Mouse (Mus musculus) embryonic facial prominence, embryonic 11.5 days (tissue): ENCODE measurements around the gene Traf4. TPM values are rescaled to one million over a fixed set of nuclear protein-coding genes. Genes with fewer than 3 reads are reported as not detected.
A peak's percentile ranks its signal among the peaks of the same experiment; 100 is the strongest.

Experiments
- ATAC-seq: fragments of 200-750 bp; cut with Nextera tagmentation; replicated peaks from 2 replicates; pipeline ENCODE4 v1.8.0; 2017; ENCODE audit warnings: low read depth; ENCODE audit not compliant: insufficient number of reproducible peaks, low FRiP score, low TSS enrichment
- DNase-seq: peaks from one replicate; pipeline ENCODE4 v3.0.0-alpha.2; 2015; ENCODE audit warnings: low spot score
- H3K27ac ChIP-seq: fragments of 300-500 bp; sonication (generic); replicated peaks from 2 replicates; pipeline ENCODE4 v1.5.1; 2014; ENCODE audit warnings: mild to moderate bottlenecking, low read depth, low read length, control low read depth
- H3K27me3 ChIP-seq: fragments of 300-500 bp; sonication (generic); 2 replicates; pipeline ENCODE4 v1.6.1; 2014; ENCODE audit warnings: mild to moderate bottlenecking, low read length, moderate library complexity, mixed read lengths; ENCODE audit not compliant: control insufficient read depth, insufficient read depth
- H3K36me3 ChIP-seq: fragments of 300-500 bp; sonication (generic); replicated peaks from 2 replicates; pipeline ENCODE4 v1.6.1; 2014; ENCODE audit warnings: low read depth, mild to moderate bottlenecking, low read length, moderate library complexity, mixed read lengths; ENCODE audit not compliant: control insufficient read depth, insufficient read depth
- H3K4me1 ChIP-seq: fragments of 300-500 bp; sonication (generic); 2 replicates; pipeline ENCODE4 v1.6.1; 2014; ENCODE audit warnings: low read length, mixed read lengths; ENCODE audit not compliant: control insufficient read depth, insufficient read depth
- H3K4me2 ChIP-seq: fragments of 300-500 bp; sonication (generic); 2 replicates; pipeline ENCODE4 v1.6.1; 2014; ENCODE audit warnings: low read depth, mild to moderate bottlenecking, control low read depth, low read length, moderate library complexity
- H3K4me3 ChIP-seq: fragments of 300-500 bp; sonication (generic); 2 replicates; pipeline ENCODE4 v1.5.1; 2014; ENCODE audit warnings: low read depth, low read length, control low read depth
- H3K9ac ChIP-seq: fragments of 300-500 bp; sonication (generic); replicated peaks from 2 replicates; pipeline ENCODE4 v1.6.1; 2014; ENCODE audit warnings: mild to moderate bottlenecking, control low read depth, low read length
- H3K9me3 ChIP-seq: fragments of 300-500 bp; sonication (generic); replicated peaks from 2 replicates; pipeline ENCODE4 v1.6.1; 2016; ENCODE audit warnings: mild to moderate bottlenecking, low read length, inconsistent platforms, mixed read lengths; ENCODE audit not compliant: control insufficient read depth
- WGBS: fragments of 180-500 bp; shearing (Covaris S2); extraction: QIAGEN DNeasy Blood & Tissue Kit; methylation state at CpG from one replicate; pipeline ENCODE4 v1.1.7; 2014; 5-methylcytosine and 5-hydroxymethylcytosine counted together
- polyA plus RNA-seq: library from polyadenylated mRNA; unstranded; fragments of >200 nt; fragmentation: Nextera tagmentation; extraction: Ambion mirVana; gene quantifications from 2 replicates; pipeline ENCODE4 v1.2.1, GENCODE M21; 2014

Traf4 gene
- polyA plus RNA-seq, 1 experiment from 2014 or later = 84.9 TPM

DNA sequence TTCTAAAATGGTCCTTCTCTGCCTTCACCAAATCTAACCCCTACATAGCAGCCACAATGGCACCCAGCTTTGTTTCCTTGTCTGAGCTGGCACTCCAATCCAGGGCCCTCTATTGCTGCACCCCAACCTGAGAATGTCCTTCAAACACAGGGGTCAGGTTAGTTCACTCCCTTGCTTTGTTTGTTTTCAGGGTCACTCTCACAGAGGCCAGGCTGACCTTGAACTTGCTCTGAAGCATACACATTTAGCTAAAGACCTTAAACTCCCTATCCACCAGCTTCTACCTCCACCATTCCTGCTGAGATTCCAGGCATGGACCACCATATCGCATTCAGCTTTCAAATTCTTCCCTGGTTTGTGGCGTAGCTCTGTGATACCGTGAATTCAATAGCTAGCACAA, 9.1 kb upstream of the Traf4 start:
- Histone ChIP-seq H3K9me3 (no peaks in the 10 kb centered on the region), H3K4me1 (0 out of 2 replicates have a peak, but pooled peaks cover 2% of the 10 kb centered on the region), H3K9ac (0 out of 2 replicates have a peak overlapping the region, but pooled peaks have one; percentile 5), H3K27me3 (no peaks in the 10 kb centered on the region), H3K4me3 (no peak overlapping the region), H3K27ac (no peak overlapping the region), H3K36me3 (peaks cover 1% of the 10 kb centered on the region), H3K4me2 (no peak overlapping the region)
- 85% methylated on average over 3 of the region's 3 CpGs for WGBS
- no peak for DNase-seq
- ATAC-seq = no peak

DNA sequence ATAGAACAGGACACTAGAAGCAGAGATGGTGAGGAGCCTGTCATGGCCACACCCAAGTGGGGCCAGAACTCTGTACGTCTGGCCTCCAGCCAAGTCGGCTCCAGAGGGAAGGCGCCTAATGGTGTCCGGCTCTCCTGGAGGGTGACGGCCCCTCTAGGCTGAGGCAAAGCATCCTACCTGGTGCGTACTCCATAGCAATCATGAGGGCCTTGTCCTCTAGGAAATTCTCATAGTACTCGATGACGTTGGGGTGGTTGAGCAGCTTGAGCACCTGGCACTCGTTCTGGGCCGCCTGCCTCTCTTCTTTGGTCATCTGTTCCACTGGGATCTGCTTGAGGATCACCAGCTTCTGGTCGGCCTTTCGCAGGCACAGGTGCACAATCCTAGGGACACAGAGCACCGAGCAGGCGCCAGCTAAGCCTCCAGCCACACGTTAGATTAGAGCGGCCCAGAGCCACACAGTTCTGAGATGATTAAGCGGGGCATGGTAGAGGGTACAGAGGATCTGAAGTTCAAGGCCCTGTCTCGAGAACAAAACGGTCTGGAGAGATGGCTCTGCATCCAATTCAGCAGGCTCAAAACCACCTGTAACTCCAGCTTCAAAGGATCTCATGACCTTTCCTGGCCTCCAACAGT, 7.5 kb upstream of the Traf4 start:
- no peak overlapping the region for H3K4me2 ChIP-seq
- H3K36me3 ChIP-seq = no peaks in the 10 kb centered on the region
- ATAC-seq (no peak), DNase-seq (no peak)
- H3K4me3 ChIP-seq = no peak overlapping the region
- no peaks in the 10 kb centered on the region for H3K9me3 ChIP-seq
- no peaks in the 10 kb centered on the region for H3K27me3 ChIP-seq
- no peak overlapping the region for H3K9ac ChIP-seq
- H3K27ac ChIP-seq = no peak overlapping the region
- 84% methylated on average over 19 of the region's 19 CpGs for WGBS
- H3K4me1 ChIP-seq = no peaks in the 10 kb centered on the region

DNA sequence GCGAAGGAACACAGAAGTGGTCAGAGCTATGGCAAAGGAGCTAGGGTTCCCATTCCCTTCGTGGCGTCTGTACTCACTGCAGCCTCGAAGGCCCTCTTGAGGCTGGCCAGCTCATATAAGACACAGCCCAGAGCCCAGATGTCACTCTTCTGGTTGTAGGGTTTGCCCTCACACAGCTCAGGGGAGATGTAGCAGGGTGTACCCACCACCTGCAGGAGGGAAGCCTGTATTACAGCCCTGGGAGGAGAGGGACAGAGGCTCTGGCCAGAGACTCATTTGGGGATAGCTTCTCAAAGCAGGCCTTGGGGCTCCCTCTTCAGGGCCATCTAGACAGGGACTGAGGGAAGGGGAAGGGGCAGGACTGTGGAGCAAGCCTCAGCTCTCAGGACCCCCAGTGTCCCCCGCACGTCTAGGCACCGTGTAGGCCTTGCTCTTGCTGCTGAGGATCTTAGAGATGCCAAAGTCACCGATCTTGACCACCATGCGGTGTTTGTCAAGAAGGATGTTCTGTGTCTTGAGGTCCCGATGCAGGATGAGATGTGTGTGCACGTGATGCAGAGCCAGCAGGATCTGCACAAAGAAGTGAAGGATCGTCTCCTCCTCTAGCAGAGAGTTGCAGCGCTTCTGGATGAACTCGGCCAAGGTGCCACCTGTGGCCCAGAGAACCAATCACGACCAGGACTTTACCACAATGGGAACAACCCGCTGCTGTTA, 6.8 kb upstream of the Traf4 start:
- no peak for DNase-seq
- 78% methylated on average over 16 of the region's 16 CpGs for WGBS
- ATAC-seq = no peak

DNA sequence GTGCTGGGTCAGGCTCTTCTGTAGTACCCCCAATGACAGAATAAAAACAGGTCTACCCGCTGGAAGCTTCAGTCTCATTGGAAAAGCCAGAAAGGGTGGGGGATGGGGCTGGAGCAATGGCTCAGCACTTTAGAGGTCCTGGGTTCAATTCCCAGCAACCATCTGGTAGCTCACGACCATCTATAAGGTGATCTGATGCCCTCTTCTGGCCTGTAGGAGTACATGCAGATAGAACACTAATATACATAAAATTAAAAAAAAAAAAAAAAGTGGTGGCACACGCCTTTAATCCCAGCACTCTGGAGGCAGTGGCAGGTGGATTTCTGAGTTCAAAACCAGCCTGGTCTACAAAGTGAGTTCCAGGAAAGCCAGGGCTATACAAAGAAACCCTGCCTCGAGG, 5.9 kb upstream of the Traf4 start:
- 66% methylated on average over 4 of the region's 4 CpGs for WGBS
- Histone ChIP-seq H3K9me3 (no peaks in the 10 kb centered on the region), H3K4me2 (no peak overlapping the region), H3K27me3 (no peaks in the 10 kb centered on the region), H3K36me3 (no peaks in the 10 kb centered on the region), H3K4me1 (no peaks in the 10 kb centered on the region), H3K4me3 (no peak overlapping the region), H3K27ac (no peak overlapping the region), H3K9ac (no peak overlapping the region)
- ATAC-seq (no peak), DNase-seq (no peak)

More for the DNA sequence above, 6.8 kb upstream of the Traf4 start:
- Histone ChIP-seq H3K27me3 (no peaks in the 10 kb centered on the region), H3K36me3 (no peaks in the 10 kb centered on the region), H3K9me3 (no peaks in the 10 kb centered on the region), H3K4me1 (no peaks in the 10 kb centered on the region), H3K4me3 (no peak overlapping the region), H3K9ac (no peak overlapping the region; the same call in 1 of the 2 replicates), H3K4me2 (no peak overlapping the region), H3K27ac (no peak overlapping the region)

DNA sequence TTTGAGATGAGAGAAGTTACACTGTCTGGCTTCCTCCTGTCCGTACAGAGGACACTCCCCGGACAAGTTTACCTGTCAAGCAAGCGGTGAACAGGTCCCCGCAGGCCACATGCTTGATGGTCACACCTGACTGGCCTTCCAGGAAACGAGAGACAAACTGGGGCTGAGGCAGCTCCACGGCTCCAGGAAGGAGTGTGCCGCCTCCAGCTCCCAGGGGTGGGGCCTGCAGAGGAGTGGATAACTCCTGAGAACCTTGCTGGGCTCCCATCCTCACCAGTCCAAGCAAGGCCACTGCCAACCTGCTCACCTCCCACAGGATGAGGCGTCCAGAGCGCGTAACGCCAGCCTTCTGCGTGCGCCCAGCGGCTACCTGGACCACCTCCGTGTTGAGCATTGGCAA, 4.9 kb upstream of the Traf4 start:
- Histone ChIP-seq H3K4me2 (no peak overlapping the region), H3K9me3 (no peaks in the 10 kb centered on the region), H3K36me3 (no peaks in the 10 kb centered on the region), H3K9ac (no peak overlapping the region), H3K4me3 (no peak overlapping the region), H3K27me3 (no peaks in the 10 kb centered on the region), H3K4me1 (peaks cover 2% of the 10 kb centered on the region; the same call in 1 of the 2 replicates), H3K27ac (no peak overlapping the region)
- 84% methylated on average over 15 of the region's 15 CpGs for WGBS
- DNase-seq (no peak), ATAC-seq (no peak)

DNA sequence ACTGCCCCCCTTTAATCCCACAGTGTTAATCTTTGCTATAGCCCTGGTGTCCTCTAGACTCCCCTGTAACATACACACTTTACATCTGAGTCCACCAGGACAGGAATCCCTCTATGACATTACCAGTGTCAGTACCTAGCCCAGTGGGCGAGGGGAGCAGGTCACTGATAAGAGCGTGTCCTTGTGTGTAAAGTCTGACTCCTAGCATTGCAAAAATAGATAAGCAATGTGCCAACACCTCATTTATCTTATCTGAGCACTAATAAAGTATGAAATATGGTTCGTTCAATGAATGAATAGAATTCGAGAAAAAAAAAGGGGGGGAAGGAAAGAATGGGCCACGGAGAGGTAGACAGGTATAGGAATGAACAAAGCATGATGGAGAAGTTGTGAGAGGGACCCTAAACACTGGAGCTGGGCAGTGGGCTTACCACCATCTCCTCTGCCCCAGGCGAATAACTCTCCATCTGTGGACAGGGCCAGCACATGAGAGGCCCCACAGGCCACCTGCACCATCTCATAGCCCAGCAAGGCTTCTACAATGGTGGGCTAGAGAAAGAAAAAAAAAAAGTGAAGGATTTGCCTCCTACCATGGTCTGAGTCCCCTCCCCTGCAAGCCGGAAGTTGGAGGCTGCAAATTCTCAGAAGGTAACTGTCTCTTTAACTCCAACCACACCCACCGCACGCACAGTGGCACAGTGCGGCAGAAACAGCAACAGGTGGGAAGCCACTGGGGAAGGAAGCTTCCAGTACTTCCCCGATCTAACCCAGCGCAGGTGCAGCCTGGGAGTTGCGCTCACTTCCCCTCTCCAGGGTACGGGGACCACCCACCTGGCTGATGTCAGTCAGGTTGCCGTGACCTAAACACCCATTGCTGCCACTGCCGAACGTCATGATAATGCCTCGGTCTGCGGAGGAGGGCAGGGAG, 3.4 kb upstream of the Traf4 start:
- 58% methylated on average over 19 of the region's 19 CpGs for WGBS
- H3K36me3 ChIP-seq = no peaks in the 10 kb centered on the region
- no peak for ATAC-seq

DNA sequence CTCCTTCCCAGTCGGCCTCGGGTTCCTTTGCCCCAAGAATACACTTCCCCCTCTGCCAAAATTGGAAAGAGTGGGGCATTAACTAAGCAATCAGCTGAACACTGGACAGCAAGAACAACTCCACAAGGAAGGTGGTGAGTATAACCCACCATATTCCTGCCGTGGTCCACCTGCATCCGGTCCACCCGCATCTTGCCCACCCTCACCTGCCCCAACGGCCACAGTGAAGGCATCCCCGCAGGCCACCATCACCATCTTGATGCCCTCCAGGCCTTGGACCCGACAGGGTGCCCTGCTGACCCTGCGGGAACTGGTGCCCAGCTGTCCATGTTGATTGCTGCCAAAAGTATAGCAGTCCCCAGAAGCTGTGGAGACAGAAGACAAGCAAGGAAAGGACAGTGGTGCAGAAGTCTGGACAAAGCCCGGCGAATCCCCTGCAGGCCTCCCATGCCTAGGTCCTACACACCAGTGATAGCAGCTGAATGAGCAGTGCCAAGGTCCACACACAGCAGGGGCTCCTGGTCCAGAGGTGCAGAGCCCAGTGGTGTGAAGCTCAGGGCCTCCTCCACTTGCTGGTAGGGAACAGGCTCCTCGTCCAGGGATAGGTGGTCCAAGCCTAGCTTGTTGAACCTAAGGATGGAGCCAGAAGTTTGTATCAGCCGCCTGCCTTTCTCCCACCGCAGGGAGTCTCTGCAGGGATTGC, 2.0 kb upstream of the Traf4 start:
- Histone ChIP-seq H3K4me3 (no peak overlapping the region), H3K9me3 (no peaks in the 10 kb centered on the region), H3K4me1 (peaks cover 8% of the 10 kb centered on the region), H3K4me2 (no peak overlapping the region), H3K36me3 (no peaks in the 10 kb centered on the region; the same call in 1 of the 2 replicates), H3K27me3 (no peaks in the 10 kb centered on the region), H3K9ac (no peak overlapping the region), H3K27ac (no peak overlapping the region)
- ATAC-seq = no peak
- 81% methylated on average over 14 of the region's 14 CpGs for WGBS
- no peak for DNase-seq

More for the DNA sequence above, 3.4 kb upstream of the Traf4 start:
- H3K27ac ChIP-seq = no peak overlapping the region
- H3K4me1 ChIP-seq = peaks cover 2% of the 10 kb centered on the region; the same call in 1 of the 2 replicates
- H3K4me3 ChIP-seq = no peak overlapping the region
- no peaks in the 10 kb centered on the region for H3K27me3 ChIP-seq
- DNase-seq = no peak
- H3K9me3 ChIP-seq = no peaks in the 10 kb centered on the region
- H3K9ac ChIP-seq = no peak overlapping the region
- H3K4me2 ChIP-seq = no peak overlapping the region
